Mouse (Mus musculus): ENCODE measurements at regions not wholly inside any gene's neighbourhood (a gene's known extent, or its start where the extent isn't known, plus 50 kb on each side); places are given as distances from the start of the nearest gene placed in this dataset.

DNA sequence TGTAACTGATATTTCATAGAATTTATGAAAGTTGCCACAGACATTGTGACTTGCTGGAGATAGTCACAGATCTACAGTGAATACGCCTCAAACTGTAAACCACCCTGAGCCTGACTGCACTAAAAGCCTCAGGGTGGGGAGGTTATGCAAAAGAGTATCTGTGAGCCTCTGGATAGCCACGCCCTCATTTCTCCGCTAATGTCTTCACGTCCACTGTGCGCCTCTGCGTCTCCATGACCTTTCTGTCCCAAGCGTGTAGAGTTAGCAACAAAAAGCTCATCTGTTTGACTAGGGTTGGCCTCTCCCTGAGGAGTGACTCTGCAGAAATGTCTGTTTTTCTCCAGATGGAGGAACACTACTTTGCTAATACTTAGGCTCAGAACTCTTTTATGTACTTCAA is 170.8 kb upstream of the Gm49356 start:
- no peak for DNase-seq

DNA sequence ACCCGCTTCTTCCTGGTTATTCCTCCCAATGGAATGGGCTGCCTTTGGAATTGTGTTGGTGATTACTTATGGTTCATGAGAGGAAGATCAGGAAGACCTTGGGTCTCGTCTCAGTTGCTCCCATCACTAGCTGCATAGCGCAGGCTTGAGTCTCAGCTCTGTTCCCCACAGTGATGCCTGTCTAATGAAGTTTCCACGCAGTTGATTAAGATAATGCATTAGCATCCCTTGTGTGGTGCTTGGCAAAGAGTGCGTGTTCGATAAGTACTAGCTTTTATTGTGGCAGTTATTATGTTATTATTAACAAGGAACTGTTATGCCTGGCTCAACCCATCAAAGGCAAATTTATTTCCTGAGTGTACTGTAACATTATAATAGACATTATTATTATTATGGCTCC is 169.7 kb upstream of the Gm49356 start:
- no peak for DNase-seq

DNA sequence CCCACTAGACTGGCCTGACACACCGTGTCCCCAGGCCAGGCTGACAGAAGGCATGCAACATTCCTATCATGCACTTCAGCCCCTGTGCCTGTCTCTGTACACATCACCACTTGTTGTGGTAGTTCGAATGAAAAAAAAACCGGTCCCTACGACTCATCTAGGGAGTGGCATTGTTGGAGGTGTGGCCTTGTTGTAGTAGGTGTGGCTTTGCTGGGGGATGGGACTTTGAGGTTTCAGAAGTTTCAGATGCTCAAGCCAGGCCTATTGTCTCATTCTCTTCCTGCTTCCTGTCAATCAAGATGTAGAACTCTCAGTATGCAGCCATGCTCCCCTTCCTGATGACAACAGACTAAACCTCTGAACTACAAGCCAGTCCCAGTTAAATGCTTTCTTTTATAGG is 162.1 kb upstream of the Gm49356 start:
- no peak for DNase-seq

DNA sequence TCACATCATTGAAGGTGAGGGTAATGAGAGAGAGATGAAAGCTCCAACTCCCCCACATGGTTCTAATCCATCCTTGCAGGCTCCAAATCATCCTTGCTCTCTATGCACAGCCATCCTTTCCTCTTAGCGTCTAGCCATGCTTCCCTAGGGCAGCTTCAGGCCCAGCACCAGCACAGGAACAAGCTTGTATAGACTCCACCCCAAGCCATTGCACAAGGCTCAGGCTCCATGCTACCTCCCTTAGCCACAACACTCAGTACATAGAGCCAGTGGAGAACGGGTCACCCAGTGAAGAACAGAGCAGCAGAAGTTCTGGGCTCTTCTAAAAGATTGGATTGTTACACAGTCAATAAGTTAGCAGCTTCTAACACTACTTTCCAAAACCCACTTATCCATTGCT is 160.8 kb upstream of the Gm49356 start:
- DNase-seq = no peak

DNA sequence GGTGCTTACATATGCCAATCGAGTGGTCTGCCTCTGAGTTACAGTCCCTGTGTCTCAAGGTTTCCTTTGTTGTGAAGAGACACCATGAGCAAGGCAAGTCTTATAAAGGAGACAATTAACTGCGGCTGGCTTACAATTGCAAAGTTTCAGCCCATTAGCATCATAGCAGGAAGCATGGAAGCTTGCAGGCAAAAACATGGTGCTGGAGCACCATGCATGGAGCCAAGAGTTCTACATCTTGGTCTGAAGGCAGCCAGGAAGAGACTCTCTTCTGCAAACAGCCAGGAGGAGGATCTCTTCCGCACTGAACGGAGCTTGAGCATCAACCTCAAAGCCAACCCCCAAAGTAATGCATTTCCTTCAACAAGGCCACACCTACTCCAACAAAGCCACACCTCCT is 158.2 kb upstream of the Gm49356 start:
- DNase-seq = no peak

DNA sequence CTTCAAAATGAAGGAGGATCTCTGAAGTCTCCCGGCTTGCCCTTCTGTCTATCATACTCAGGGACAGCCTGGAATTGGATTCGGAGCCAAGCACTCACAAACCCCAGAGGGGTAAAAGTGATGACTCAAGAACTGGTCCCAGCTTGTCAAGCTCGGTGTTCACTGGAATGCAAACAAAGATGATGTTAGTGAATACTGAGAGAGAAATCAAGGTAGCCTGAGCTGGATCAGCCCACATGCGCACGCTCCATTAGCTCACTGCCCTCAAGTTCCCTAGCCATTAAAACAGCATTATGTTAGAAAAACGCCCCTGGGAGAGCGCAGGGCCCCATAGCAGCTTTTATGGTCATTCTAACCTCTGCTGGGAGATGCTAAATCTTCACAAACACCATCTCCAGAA is 157.8 kb upstream of the Gm49356 start:
- no peak for DNase-seq

DNA sequence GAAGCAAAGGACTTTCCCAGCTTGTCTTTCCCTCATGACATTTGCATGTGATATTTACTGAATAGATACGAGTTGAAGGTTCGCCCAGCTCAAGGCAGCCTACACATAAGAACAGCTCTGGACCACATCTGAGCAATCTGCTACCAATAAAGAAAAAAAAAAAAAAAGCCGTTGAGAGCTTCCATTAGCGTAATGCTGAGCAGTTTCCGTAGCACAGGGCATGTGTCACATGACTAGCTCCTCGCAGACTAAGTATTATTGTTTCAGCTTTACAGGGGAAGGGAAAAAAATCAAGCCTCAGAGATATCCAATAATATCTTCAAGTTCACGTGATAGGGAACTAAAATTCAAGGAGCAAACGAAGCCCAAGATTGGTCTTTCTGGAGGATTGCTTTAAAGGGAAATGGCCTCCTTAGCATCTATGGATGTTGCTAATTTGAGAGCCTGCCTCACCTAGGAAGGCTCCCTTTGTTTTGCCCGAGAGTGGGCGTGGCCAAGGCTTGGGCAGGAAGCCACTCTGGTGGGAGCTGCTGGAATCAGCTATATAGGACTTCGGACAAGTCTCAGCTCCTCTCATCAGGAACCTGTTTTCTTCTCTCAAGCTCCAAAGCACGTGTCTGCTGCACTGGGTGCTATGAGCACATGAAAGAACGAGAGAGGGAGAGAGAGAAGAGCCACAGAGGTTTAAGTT is 157.0 kb upstream of the Gm49356 start:
- peak; percentile 45 for DNase-seq
